Mouse (Mus musculus) megakaryocyte, embryonic 14.5 days (primary cell): Measurements from ENCODE around the gene Cdr2l.

Experiments used
- FLI1 ChIP-seq: IDR thresholded peaks from 2 replicates; pipeline ENCODE4 v1.6.1; 2012; ENCODE audit warnings: low read length, inconsistent platforms, mixed read lengths
- GATA1 ChIP-seq: IDR thresholded peaks from 3 replicates; pipeline ENCODE4 v1.6.1; 2012; ENCODE audit warnings: mixed read lengths, low read length, inconsistent platforms, borderline replicate concordance

- TF ChIP-seq GATA1: no peak
- no peak for TF ChIP-seq FLI1
Observed at GRCm38 (mm10) chr11:115391358-115391757, 9.6 kb downstream of the Cdr2l start.
